Mouse (Mus musculus): ENCODE results near the gene Fam227a. TPM values are rescaled to one million over a fixed set of nuclear protein-coding genes. Genes with fewer than 3 reads are reported as not detected.
"Not testable (repeated sequence)": the region's sequence is repeated elsewhere in the genome, so short reads cannot be mapped to it uniquely, and the experiment has no call there.

Fam227a gene
- polyA plus RNA-seq, 1 experiment, result 0.74 TPM

DNA sequence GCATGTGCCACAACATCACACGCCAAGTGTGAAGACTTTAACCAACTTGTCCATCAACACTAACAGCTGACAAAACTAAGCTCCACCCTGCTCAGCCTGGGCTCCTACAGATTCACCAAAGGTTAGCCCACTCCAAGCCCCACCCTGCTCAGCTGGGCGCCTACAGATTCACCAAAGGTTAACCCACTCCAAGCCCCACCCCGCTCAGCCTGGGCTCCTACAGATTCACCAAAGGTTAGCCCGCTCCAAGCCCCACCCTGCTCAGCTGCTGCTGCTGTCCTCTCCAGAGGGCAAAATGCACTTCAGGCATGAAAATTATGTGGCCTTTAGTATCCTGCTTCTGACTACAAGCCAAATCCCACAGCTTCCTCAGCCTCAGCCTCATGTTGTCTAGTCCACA, 23.2 kb upstream of the Fam227a start:
- Histone ChIP-seq H3K4me2 (ENCODE audit: low read depth) (peak overlapping the region; percentile 90), H3K27me3 (ENCODE audit: control insufficient read depth, insufficient read depth, insufficient read length) (no peaks in the 10 kb centered on the region), H3K4me3 (no peak overlapping the region), H3K79me2 (ENCODE audit: control insufficient read depth, insufficient read depth) (peaks cover 92% of the 10 kb centered on the region), H3K36me3 (ENCODE audit: control insufficient read depth, insufficient read depth) (peaks cover 13% of the 10 kb centered on the region), H3ac (ENCODE audit: control insufficient read depth, insufficient read length) (no peak overlapping the region)
- TF ChIP-seq POLR2AphosphoS2 (IDR thresholded peaks at IDR 0.05; ENCODE audit: insufficient read length, low read depth) (no peak), MYOG (IDR thresholded peaks at IDR 0.05; ENCODE audit: control insufficient read depth in 1 of 3, insufficient read depth in 1 of 3, insufficient read length in 2 of 3, low read depth in 2 of 3) (peak in 1 of 3 experiments; percentile 85), USF1 (IDR thresholded peaks at IDR 0.05; ENCODE audit: low read depth) (no peak), REST (IDR thresholded peaks at IDR 0.05; ENCODE audit: insufficient read depth, insufficient read length) (no peak), TCF12 (IDR thresholded peaks at IDR 0.05; ENCODE audit: insufficient read depth, poor library complexity, severe bottlenecking) (no peak), TCF3 (IDR thresholded peaks at IDR 0.05; ENCODE audit: insufficient read length, low read depth) (no peak), MYOD1 (IDR thresholded peaks at IDR 0.05; ENCODE audit: control insufficient read depth in 1 of 3, insufficient read length in 2 of 3, low read depth in 2 of 3) (peak; percentile 2 to 60 (median 6)), CEBPB (IDR thresholded peaks at IDR 0.05; ENCODE audit: insufficient read depth, poor library complexity, severe bottlenecking) (no peak), POLR2A (IDR thresholded peaks at IDR 0.05; ENCODE audit: insufficient read length, low read depth) (no peak), E2F4 (IDR thresholded peaks at IDR 0.05; ENCODE audit: insufficient read depth) (no peak), MAX (IDR thresholded peaks at IDR 0.05; ENCODE audit: low read depth) (no peak)

DNA sequence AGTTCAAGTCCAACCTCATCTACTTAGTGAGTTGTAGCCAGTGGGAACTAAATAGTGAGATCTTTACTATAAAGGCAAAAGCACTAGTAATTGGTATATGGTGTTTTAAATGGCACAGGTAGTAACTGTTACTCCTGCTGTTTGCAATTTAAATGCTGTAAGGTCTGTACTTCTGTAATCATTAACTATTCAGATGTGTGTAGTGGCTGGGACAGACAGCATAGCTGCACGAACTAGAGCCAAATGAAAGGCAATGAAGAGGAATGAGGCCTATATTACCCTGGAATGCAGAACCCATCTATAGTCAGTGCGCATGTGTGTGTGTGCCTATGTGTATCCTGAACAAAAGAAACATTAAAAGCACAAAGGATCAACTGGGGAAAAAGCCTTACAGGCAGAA, 19.2 kb upstream of the Fam227a start:
- Histone ChIP-seq H3K4me2 (ENCODE audit: low read depth) (no peak overlapping the region), H3ac (ENCODE audit: control insufficient read depth, insufficient read length) (no peak overlapping the region), H3K27me3 (ENCODE audit: control insufficient read depth, insufficient read depth, insufficient read length) (no peaks in the 10 kb centered on the region), H3K36me3 (ENCODE audit: control insufficient read depth, insufficient read depth) (peaks cover 43% of the 10 kb centered on the region), H3K79me2 (ENCODE audit: control insufficient read depth, insufficient read depth) (peaks cover 60% of the 10 kb centered on the region), H3K4me3 (no peak overlapping the region)
- TF ChIP-seq SRF (IDR thresholded peaks at IDR 0.05; ENCODE audit: control insufficient read depth, insufficient read length, low read depth) (no peak), E2F4 (IDR thresholded peaks at IDR 0.05; ENCODE audit: insufficient read depth) (no peak), REST (IDR thresholded peaks at IDR 0.05; ENCODE audit: insufficient read depth, insufficient read length) (no peak), CEBPB (IDR thresholded peaks at IDR 0.05; ENCODE audit: insufficient read depth, poor library complexity, severe bottlenecking) (no peak), POLR2A (IDR thresholded peaks at IDR 0.05; ENCODE audit: insufficient read length, low read depth) (no peak), MAX (IDR thresholded peaks at IDR 0.05; ENCODE audit: low read depth) (no peak), USF1 (IDR thresholded peaks at IDR 0.05; ENCODE audit: low read depth) (no peak), TCF12 (IDR thresholded peaks at IDR 0.05; ENCODE audit: insufficient read depth, poor library complexity, severe bottlenecking) (no peak), POLR2AphosphoS2 (IDR thresholded peaks at IDR 0.05; ENCODE audit: insufficient read length, low read depth) (no peak), MYOD1 (IDR thresholded peaks at IDR 0.05; ENCODE audit: control insufficient read depth in 1 of 3, insufficient read length in 2 of 3, low read depth in 2 of 3) (no peak), TCF3 (IDR thresholded peaks at IDR 0.05; ENCODE audit: insufficient read length, low read depth) (no peak), MYOG (IDR thresholded peaks at IDR 0.05; ENCODE audit: control insufficient read depth in 1 of 3, insufficient read depth in 1 of 3, insufficient read length in 2 of 3, low read depth in 2 of 3) (no peak)

DNA sequence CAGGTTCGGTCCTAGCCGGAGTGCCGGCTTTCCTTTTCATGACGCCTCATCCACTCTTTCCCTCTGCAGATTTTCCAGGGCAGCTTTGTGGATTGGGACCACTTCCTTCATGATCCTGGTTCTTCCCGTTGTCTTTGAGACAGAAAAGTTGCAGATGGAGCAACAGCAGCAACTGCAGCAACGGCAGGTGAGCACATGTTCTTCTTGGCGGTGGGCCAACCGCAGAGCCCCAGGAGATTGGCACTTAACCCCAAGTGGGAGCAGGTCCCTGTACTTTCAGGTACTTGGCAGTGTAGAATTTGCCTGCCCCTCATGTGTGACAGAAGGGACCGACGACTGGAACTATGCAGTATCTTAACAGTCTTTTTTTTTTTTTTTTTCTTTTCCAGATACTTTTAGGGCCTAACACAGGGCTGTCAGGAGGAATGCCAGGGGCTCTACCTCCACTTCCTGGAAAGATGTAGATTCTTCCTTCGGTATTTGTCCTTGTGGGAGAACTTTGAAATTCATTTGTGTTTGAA, 13.1 kb upstream of the Fam227a start:
- Histone ChIP-seq H3K36me3 (ENCODE audit: control insufficient read depth, insufficient read depth) (peaks cover 30% of the 10 kb centered on the region), H3K4me2 (ENCODE audit: low read depth) (peak overlapping the region; percentile 96), H3ac (ENCODE audit: control insufficient read depth, insufficient read length) (peak overlapping the region; percentile 59), H3K4me3 (peak overlapping the region; percentile 76), H3K79me2 (ENCODE audit: control insufficient read depth, insufficient read depth) (peaks cover 29% of the 10 kb centered on the region)
- not testable (repeated sequence) for H3K27me3 ChIP-seq (ENCODE audit: control insufficient read depth, insufficient read depth, insufficient read length)
- peak; percentile 65 for TF ChIP-seq POLR2AphosphoS2 (IDR thresholded peaks at IDR 0.05; ENCODE audit: insufficient read length, low read depth)

DNA sequence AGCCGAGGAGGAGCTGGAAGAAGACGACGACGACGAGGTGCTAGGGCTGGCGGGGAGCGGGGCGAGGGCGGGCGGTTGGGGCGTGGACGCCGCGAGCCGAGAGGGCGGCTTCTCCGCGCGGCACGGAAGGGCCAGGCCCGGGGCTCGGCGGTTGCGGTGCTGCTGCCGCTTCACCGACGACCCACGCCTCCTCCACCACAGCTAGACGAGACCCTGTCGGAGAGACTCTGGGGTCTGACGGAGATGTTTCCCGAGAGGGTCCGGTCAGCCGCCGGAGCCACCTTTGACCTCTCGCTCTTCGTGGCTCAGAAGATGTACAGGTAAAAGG, 12.2 kb upstream of the Fam227a start:
- TF ChIP-seq MYOD1 (IDR thresholded peaks at IDR 0.05; ENCODE audit: control insufficient read depth in 1 of 3, insufficient read length in 2 of 3, low read depth in 2 of 3) (no peak), POLR2AphosphoS2 (IDR thresholded peaks at IDR 0.05; ENCODE audit: insufficient read length, low read depth) (no peak), TCF3 (IDR thresholded peaks at IDR 0.05; ENCODE audit: insufficient read length, low read depth) (no peak), E2F4 (IDR thresholded peaks at IDR 0.05; ENCODE audit: insufficient read depth) (no peak)
- Histone ChIP-seq H3K79me2 (ENCODE audit: control insufficient read depth, insufficient read depth) (peaks cover 29% of the 10 kb centered on the region), H3K4me2 (ENCODE audit: low read depth) (peak overlapping the region; percentile 96), H3K27me3 (ENCODE audit: control insufficient read depth, insufficient read depth, insufficient read length) (no peaks in the 10 kb centered on the region), H3K4me3 (peak overlapping the region; percentile 76), H3K36me3 (ENCODE audit: control insufficient read depth, insufficient read depth) (peaks cover 29% of the 10 kb centered on the region), H3ac (ENCODE audit: control insufficient read depth, insufficient read length) (peak overlapping the region; percentile 59)

DNA sequence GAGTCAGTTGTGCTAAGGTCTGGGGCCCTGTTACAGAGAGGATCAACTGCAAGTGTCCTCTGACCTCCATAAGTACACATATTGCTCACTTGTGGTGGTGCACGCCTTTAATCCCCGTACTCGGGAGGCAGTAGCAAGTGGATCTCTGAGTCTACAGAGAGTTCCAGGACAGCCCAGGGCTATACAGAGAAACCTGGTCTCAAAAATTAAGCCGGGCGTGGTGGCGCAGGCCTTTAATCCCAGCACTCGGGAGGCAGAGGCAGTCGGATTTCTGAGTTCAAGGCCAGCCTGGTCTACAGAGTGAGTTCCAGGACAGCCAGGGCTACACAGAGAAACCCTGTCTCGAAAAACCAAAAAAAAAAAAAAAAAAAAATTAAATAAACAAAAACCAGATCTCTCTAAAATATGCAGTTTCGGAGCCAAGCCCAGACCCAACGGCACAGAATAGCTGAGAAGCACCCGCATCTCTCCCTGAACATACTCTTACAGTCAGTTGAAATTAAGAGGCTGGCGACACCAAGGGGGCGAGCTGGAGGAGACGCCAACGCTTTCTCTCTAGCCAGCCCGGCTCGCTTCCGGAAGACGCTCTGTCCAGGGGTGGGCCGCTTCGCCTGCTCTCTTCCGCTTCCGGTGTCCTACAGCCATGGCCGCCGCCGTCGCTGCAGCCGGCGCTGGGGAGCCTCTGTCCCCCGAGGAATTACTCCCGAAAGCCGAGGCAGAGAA, 11.7 kb upstream of the Fam227a start, which contains the start of gene Tomm22:
Gene Tomm22, plus strand, starts transcription at position 613 of the 723 bp plus-strand sequence.
- peak within 1 kb of the TSS; percentile 76 for H3K4me3 ChIP-seq
- H3ac ChIP-seq (ENCODE audit: control insufficient read depth, insufficient read length), result peak within 1 kb of the TSS; percentile 59
- H3K36me3 ChIP-seq (ENCODE audit: control insufficient read depth, insufficient read depth), result peaks cover 26% of the 10 kb centered on the region
- peaks cover 29% of the 10 kb centered on the region for H3K79me2 ChIP-seq (ENCODE audit: control insufficient read depth, insufficient read depth)
- peak within 1 kb of the TSS; percentile 96 for H3K4me2 ChIP-seq (ENCODE audit: low read depth)
- TF ChIP-seq POLR2AphosphoS2 (IDR thresholded peaks at IDR 0.05; ENCODE audit: insufficient read length, low read depth), result peak; percentile 85
- peak; percentile 56 for TF ChIP-seq SRF (IDR thresholded peaks at IDR 0.05; ENCODE audit: control insufficient read depth, insufficient read length, low read depth)
- no peak for TF ChIP-seq USF1 (IDR thresholded peaks at IDR 0.05; ENCODE audit: low read depth)
- no peak for TF ChIP-seq MYOG (IDR thresholded peaks at IDR 0.05; ENCODE audit: control insufficient read depth in 1 of 3, insufficient read depth in 1 of 3, insufficient read length in 2 of 3, low read depth in 2 of 3)
- TF ChIP-seq REST (IDR thresholded peaks at IDR 0.05; ENCODE audit: insufficient read depth, insufficient read length), result no peak
- TF ChIP-seq TCF12 (IDR thresholded peaks at IDR 0.05; ENCODE audit: insufficient read depth, poor library complexity, severe bottlenecking), result no peak
- no peak for TF ChIP-seq MYOD1 (IDR thresholded peaks at IDR 0.05; ENCODE audit: control insufficient read depth in 1 of 3, insufficient read length in 2 of 3, low read depth in 2 of 3)
- peak; percentile 81 for TF ChIP-seq POLR2A (IDR thresholded peaks at IDR 0.05; ENCODE audit: insufficient read length, low read depth)
- H3K27me3 ChIP-seq (ENCODE audit: control insufficient read depth, insufficient read depth, insufficient read length), result no peaks in the 10 kb centered on the region
